Mouse (Mus musculus): ENCODE results near the gene Dab1. TPM values are rescaled to one million over a fixed set of nuclear protein-coding genes. Genes with fewer than 3 reads are reported as not detected.

Gene Dab1
- polyA plus RNA-seq, 1 experiment from 2014 or later: 123 TPM

DNA sequence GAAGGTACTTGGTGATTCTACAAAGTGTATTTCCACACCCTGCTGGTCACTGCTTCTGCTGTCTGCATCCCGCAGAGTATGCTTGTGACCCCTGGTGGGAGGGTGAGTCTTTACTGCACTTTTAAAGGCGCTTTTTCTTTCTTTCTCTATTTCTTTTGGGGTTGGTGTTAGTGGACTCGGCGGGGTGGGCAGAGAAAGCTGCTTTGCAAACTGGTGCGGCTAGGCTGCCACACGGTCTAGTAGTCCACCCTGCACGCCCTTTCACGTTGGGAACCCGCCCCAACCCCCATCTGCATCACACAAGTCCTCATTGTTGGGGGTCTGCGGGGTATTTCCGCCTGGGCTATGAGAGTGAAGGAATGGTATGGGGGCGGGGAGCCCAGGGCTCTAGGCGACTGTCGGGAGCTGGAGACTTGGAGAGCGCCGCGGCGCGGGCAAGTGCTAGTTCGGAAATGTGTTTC, 749.4 kb downstream of the Dab1 start:
- 0% methylated on average over 20 of the region's 20 CpGs for WGBS
- Histone ChIP-seq H3K4me2 (ENCODE audit: low read length) (peak overlapping the region; percentile 64), H3K27ac (ENCODE audit: low read length) (peak overlapping the region; percentile 96), H3K36me3 (ENCODE audit: control insufficient read depth, insufficient read depth, low read length) (no peaks in the 10 kb centered on the region), H3K27me3 (ENCODE audit: control insufficient read depth, insufficient read depth, low read depth, low read length) (no peaks in the 10 kb centered on the region; the same call in 1 of the 2 replicates), H3K9me3 (replicated peaks; ENCODE audit: control insufficient read depth, low read length, poor library complexity, severe bottlenecking) (no peaks in the 10 kb centered on the region), H3K4me3 (ENCODE audit: low read depth, low read length) (peak overlapping the region; percentile 86), H3K4me1 (ENCODE audit: control insufficient read depth, insufficient read depth, low read length) (peaks cover 14% of the 10 kb centered on the region; the same call in 1 of the 2 replicates), H3K9ac (ENCODE audit: low read depth, low read length) (peak overlapping the region; percentile 87)
- peak; percentile 57 for ATAC-seq

DNA sequence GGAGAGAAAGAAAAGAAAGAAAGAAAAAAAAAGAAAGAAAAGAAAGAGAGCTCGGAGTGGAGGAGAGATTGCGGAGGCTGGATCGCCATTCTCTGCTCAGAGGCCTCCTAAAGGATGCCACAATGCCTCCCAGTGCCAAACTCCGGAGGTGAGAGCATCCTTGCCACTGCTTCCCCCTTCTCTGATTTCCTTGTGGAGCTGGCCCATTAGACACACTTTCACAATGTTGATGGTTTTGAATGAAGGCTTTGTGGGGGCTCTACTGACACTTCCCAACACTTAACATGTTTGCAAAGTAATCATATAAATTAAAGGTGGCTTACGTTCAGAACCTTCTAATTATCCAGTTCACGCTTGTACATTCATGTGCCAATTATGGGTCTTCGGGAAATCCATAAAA, 749.9 kb downstream of the Dab1 start:
- WGBS: 7% methylated on average over 7 of the region's 7 CpGs
- Histone ChIP-seq H3K36me3 (ENCODE audit: control insufficient read depth, insufficient read depth, low read length) (no peaks in the 10 kb centered on the region), H3K27me3 (ENCODE audit: control insufficient read depth, insufficient read depth, low read depth, low read length) (no peaks in the 10 kb centered on the region; the same call in 1 of the 2 replicates), H3K9ac (ENCODE audit: low read depth, low read length) (peak overlapping the region; percentile 87), H3K27ac (ENCODE audit: low read length) (peak overlapping the region; percentile 96), H3K4me3 (ENCODE audit: low read depth, low read length) (peak overlapping the region; percentile 86), H3K4me2 (ENCODE audit: low read length) (peak overlapping the region; percentile 64), H3K4me1 (ENCODE audit: control insufficient read depth, insufficient read depth, low read length) (peaks cover 14% of the 10 kb centered on the region; the same call in 1 of the 2 replicates), H3K9me3 (replicated peaks; ENCODE audit: control insufficient read depth, low read length, poor library complexity, severe bottlenecking) (no peaks in the 10 kb centered on the region)
- ATAC-seq: no peak

DNA sequence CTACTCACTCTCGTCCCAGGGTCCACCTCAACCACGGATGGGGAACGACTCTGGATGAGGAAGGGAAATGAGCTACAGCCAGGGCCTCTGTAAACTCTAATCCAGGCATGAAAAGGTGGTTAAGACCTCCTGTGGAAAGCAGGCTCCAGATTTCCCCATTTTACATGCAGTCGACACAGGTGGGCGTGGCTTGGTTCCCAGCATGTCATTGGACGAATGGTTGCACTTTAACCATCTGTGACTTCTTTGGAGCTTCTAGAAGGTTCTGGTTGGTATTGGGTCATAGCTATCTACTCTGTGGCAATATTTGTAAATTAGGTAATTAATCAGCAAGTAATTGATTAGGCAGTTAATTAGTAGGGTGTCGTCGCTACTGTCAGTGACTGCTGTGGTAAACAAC, 752.0 kb downstream of the Dab1 start:
- H3K4me2 ChIP-seq (ENCODE audit: low read length): no peak overlapping the region
- 81% methylated on average over 8 of the region's 8 CpGs for WGBS
- H3K36me3 ChIP-seq (ENCODE audit: control insufficient read depth, insufficient read depth, low read length): no peaks in the 10 kb centered on the region
- no peaks in the 10 kb centered on the region for H3K27me3 ChIP-seq (ENCODE audit: control insufficient read depth, insufficient read depth, low read depth, low read length)
- no peak overlapping the region for H3K9ac ChIP-seq (ENCODE audit: low read depth, low read length)
- H3K9me3 ChIP-seq (replicated peaks; ENCODE audit: control insufficient read depth, low read length, poor library complexity, severe bottlenecking): no peaks in the 10 kb centered on the region
- no peak overlapping the region for H3K27ac ChIP-seq (ENCODE audit: low read length)
- peaks cover 14% of the 10 kb centered on the region; the same call in 1 of the 2 replicates for H3K4me1 ChIP-seq (ENCODE audit: control insufficient read depth, insufficient read depth, low read length)
- H3K4me3 ChIP-seq (ENCODE audit: low read depth, low read length): no peak overlapping the region
- no peak for ATAC-seq

DNA sequence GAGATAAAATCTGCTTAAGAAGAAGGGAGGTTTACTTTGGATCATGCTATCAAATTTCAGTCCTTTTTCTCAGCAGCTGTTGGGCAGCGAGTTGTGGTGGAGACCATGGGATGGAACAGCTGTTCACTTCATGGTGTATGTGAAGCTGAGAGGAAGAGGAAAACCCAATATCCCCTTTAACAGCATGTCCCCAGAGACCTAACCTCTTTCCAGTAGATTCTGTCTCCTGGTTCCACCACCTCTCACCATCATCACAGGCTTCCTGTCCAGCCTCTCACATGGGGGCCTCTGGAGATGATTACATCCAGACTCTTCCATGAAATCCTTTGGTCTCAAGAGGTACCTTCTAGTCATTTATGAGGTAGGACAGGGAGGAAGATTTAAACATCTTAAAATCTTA, 755.0 kb downstream of the Dab1 start:
- Histone ChIP-seq H3K27me3 (ENCODE audit: control insufficient read depth, insufficient read depth, low read depth, low read length) (no peaks in the 10 kb centered on the region), H3K36me3 (ENCODE audit: control insufficient read depth, insufficient read depth, low read length) (no peaks in the 10 kb centered on the region), H3K27ac (ENCODE audit: low read length) (no peak overlapping the region), H3K9ac (ENCODE audit: low read depth, low read length) (no peak overlapping the region), H3K4me3 (ENCODE audit: low read depth, low read length) (no peak overlapping the region), H3K9me3 (replicated peaks; ENCODE audit: control insufficient read depth, low read length, poor library complexity, severe bottlenecking) (no peaks in the 10 kb centered on the region), H3K4me1 (ENCODE audit: control insufficient read depth, insufficient read depth, low read length) (peaks cover 14% of the 10 kb centered on the region; the same call in 1 of the 2 replicates), H3K4me2 (ENCODE audit: low read length) (no peak overlapping the region)
- 100% methylated on average over 1 of the region's 1 CpGs for WGBS
- no peak for ATAC-seq

GRCm38 (mm10) chr4:104384704-104385103, 765.5 kb downstream of the Dab1 start:
- H3K4me3 ChIP-seq (ENCODE audit: low read depth, low read length): no peak overlapping the region
- WGBS: 39% methylated on average over 7 of the region's 7 CpGs
- H3K9ac ChIP-seq (ENCODE audit: low read depth, low read length): no peak overlapping the region
- H3K9me3 ChIP-seq (replicated peaks; ENCODE audit: control insufficient read depth, low read length, poor library complexity, severe bottlenecking): no peaks in the 10 kb centered on the region
- H3K36me3 ChIP-seq (ENCODE audit: control insufficient read depth, insufficient read depth, low read length): no peaks in the 10 kb centered on the region
- peaks cover 21% of the 10 kb centered on the region for H3K4me1 ChIP-seq (ENCODE audit: control insufficient read depth, insufficient read depth, low read length)
- peak; percentile 70 for ATAC-seq
- no peaks in the 10 kb centered on the region for H3K27me3 ChIP-seq (ENCODE audit: control insufficient read depth, insufficient read depth, low read depth, low read length)
- no peak overlapping the region for H3K27ac ChIP-seq (ENCODE audit: low read length)
- H3K4me2 ChIP-seq (ENCODE audit: low read length): peak overlapping the region; percentile 2; the same call in 1 of the 2 replicates

DNA sequence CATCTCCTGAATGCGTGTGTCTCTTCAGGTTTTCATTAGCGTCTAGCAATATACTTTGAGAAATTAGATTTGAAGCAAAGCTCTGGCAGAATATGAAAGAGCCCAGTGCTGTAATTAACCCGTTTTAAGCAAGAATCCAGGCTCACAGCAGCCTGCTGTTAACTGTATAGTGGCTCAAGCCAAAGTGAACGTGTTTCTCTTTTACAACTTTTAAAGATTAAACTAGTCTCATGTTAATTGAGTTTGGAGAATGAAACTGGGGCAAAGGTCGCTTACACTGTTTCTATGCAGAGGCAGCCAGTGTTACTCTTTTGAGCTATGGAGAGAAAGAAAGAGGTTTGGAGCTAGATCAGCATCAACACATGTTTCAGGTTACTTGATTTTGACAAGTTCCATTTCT, 766.1 kb downstream of the Dab1 start:
- Histone ChIP-seq H3K27me3 (ENCODE audit: control insufficient read depth, insufficient read depth, low read depth, low read length) (no peaks in the 10 kb centered on the region), H3K4me3 (ENCODE audit: low read depth, low read length) (no peak overlapping the region), H3K27ac (ENCODE audit: low read length) (no peak overlapping the region), H3K9ac (ENCODE audit: low read depth, low read length) (no peak overlapping the region), H3K4me1 (ENCODE audit: control insufficient read depth, insufficient read depth, low read length) (peaks cover 21% of the 10 kb centered on the region), H3K4me2 (ENCODE audit: low read length) (no peak overlapping the region), H3K36me3 (ENCODE audit: control insufficient read depth, insufficient read depth, low read length) (no peaks in the 10 kb centered on the region), H3K9me3 (replicated peaks; ENCODE audit: control insufficient read depth, low read length, poor library complexity, severe bottlenecking) (no peaks in the 10 kb centered on the region)
- WGBS: 17% methylated on average over 5 of the region's 5 CpGs
- no peak for ATAC-seq

DNA sequence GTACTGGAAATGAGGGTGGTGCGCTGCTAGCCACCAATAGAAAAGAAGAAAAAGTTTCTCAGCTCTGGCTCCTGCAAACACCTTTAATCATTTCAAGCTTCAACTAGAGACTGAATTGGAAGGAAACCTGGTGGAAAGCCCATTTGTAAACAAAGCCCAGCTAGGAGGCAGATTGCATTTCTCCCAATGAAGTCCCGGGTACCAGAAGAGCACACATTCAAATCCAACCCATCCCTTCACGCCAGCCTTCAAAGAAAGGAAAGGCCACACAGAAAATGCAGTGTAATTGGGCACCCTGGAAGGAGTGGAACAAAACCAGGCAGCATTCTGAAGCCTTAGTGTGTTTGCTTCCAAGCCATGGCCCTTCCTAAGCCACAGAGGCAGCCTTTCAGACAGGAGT, 776.4 kb downstream of the Dab1 start:
- H3K27ac ChIP-seq (ENCODE audit: low read length): no peak overlapping the region
- no peak for ATAC-seq
- no peaks in the 10 kb centered on the region for H3K9me3 ChIP-seq (replicated peaks; ENCODE audit: control insufficient read depth, low read length, poor library complexity, severe bottlenecking)
- H3K4me2 ChIP-seq (ENCODE audit: low read length): no peak overlapping the region
- H3K9ac ChIP-seq (ENCODE audit: low read depth, low read length): no peak overlapping the region
- H3K4me3 ChIP-seq (ENCODE audit: low read depth, low read length): no peak overlapping the region
- no peaks in the 10 kb centered on the region for H3K27me3 ChIP-seq (ENCODE audit: control insufficient read depth, insufficient read depth, low read depth, low read length)
- no peaks in the 10 kb centered on the region for H3K36me3 ChIP-seq (ENCODE audit: control insufficient read depth, insufficient read depth, low read length)
- peaks cover 9% of the 10 kb centered on the region for H3K4me1 ChIP-seq (ENCODE audit: control insufficient read depth, insufficient read depth, low read length)
- 77% methylated on average over 3 of the region's 3 CpGs for WGBS

DNA sequence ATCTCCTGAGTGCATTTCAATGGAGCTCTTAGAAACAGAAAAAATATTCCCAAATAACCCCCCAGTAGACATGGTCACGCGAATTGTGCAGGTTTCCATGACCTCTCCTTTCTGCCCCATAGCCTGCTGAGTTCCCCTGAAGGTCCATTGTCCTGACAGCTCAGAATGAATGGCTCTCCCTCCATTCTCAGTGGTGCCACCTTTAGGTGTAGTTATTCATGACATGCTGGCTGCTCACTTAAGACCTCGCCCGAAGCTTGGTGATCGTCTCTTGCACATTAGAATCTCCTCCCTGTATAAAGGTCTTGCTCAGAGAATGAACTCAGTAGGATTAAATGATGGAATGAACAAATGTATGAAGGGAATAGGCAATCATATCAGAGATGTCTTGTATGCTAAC, 776.9 kb downstream of the Dab1 start:
- no peak for ATAC-seq
- H3K27me3 ChIP-seq (ENCODE audit: control insufficient read depth, insufficient read depth, low read depth, low read length): no peaks in the 10 kb centered on the region
- no peaks in the 10 kb centered on the region for H3K36me3 ChIP-seq (ENCODE audit: control insufficient read depth, insufficient read depth, low read length)
- no peak overlapping the region for H3K9ac ChIP-seq (ENCODE audit: low read depth, low read length)
- no peak overlapping the region for H3K27ac ChIP-seq (ENCODE audit: low read length)
- H3K4me3 ChIP-seq (ENCODE audit: low read depth, low read length): no peak overlapping the region
- no peaks in the 10 kb centered on the region for H3K9me3 ChIP-seq (replicated peaks; ENCODE audit: control insufficient read depth, low read length, poor library complexity, severe bottlenecking)
- no peak overlapping the region for H3K4me2 ChIP-seq (ENCODE audit: low read length)
- 90% methylated on average over 5 of the region's 5 CpGs for WGBS
- peaks cover 11% of the 10 kb centered on the region for H3K4me1 ChIP-seq (ENCODE audit: control insufficient read depth, insufficient read depth, low read length)

- 0 out of 2 replicates have a peak overlapping the region, but pooled peaks have one; percentile 2 for H3K4me2 ChIP-seq (ENCODE audit: low read length)
- 25% methylated on average over 9 of the region's 9 CpGs for WGBS
- peak; percentile 64; the same call in 1 of the 2 replicates for ATAC-seq
- no peaks in the 10 kb centered on the region for H3K36me3 ChIP-seq (ENCODE audit: control insufficient read depth, insufficient read depth, low read length)
- no peak overlapping the region for H3K9ac ChIP-seq (ENCODE audit: low read depth, low read length)
- no peak overlapping the region for H3K4me3 ChIP-seq (ENCODE audit: low read depth, low read length)
- no peaks in the 10 kb centered on the region for H3K27me3 ChIP-seq (ENCODE audit: control insufficient read depth, insufficient read depth, low read depth, low read length)
- H3K9me3 ChIP-seq (replicated peaks; ENCODE audit: control insufficient read depth, low read length, poor library complexity, severe bottlenecking): no peaks in the 10 kb centered on the region
- peak overlapping the region; percentile 9; the same call in 1 of the 2 replicates for H3K27ac ChIP-seq (ENCODE audit: low read length)
- peaks cover 11% of the 10 kb centered on the region for H3K4me1 ChIP-seq (ENCODE audit: control insufficient read depth, insufficient read depth, low read length)
Measured at GRCm38 (mm10) chr4:104399106-104399730, 780.1 kb downstream of the Dab1 start.
